Mouse (Mus musculus) heart, embryonic 13.5 days (tissue): ENCODE data around the gene Dtnb. TPM values are rescaled to one million over a fixed set of nuclear protein-coding genes. Genes with fewer than 3 reads are reported as not detected.
"Not testable (repeated sequence)": the region's sequence is repeated elsewhere in the genome, so short reads cannot be mapped to it uniquely, and the experiment has no call there.

Source experiments
- ATAC-seq: fragments of 200-750 bp; cut with Nextera tagmentation; 2 replicates; pipeline ENCODE4 v1.8.0; 2017; ENCODE audit warnings: moderate TSS enrichment; ENCODE audit not compliant: insufficient number of reproducible peaks, low FRiP score, low TSS enrichment; ENCODE audit errors: extremely low read depth
- H3K27ac ChIP-seq: fragments of 300-500 bp; sonication (generic); replicated peaks from 2 replicates; pipeline ENCODE4 v1.5.1; 2015; ENCODE audit warnings: moderate library complexity, mild to moderate bottlenecking, inconsistent platforms
- H3K27me3 ChIP-seq: fragments of 300-500 bp; sonication (generic); replicated peaks from 2 replicates; pipeline ENCODE4 v1.6.1; 2015; ENCODE audit warnings: mild to moderate bottlenecking, inconsistent platforms
- H3K36me3 ChIP-seq: fragments of 300-500 bp; sonication (generic); 2 replicates; pipeline ENCODE4 v1.6.1; 2015; ENCODE audit warnings: mild to moderate bottlenecking, inconsistent platforms
- H3K4me1 ChIP-seq: fragments of 300-500 bp; sonication (generic); 2 replicates; pipeline ENCODE4 v1.6.1; 2015; ENCODE audit warnings: inconsistent platforms
- H3K4me2 ChIP-seq: fragments of 300-500 bp; sonication (generic); 2 replicates; pipeline ENCODE4 v1.6.1; 2015; ENCODE audit warnings: inconsistent platforms, mild to moderate bottlenecking, moderate library complexity
- H3K4me3 ChIP-seq: fragments of 300-500 bp; sonication (generic); 2 replicates; pipeline ENCODE4 v1.5.1; 2015; ENCODE audit warnings: moderate library complexity, mild to moderate bottlenecking, inconsistent platforms
- H3K9ac ChIP-seq: fragments of 300-500 bp; sonication (generic); 2 replicates; pipeline ENCODE4 v1.6.1; 2015; ENCODE audit warnings: inconsistent platforms, mild to moderate bottlenecking, moderate library complexity
- H3K9me3 ChIP-seq: fragments of 300-500 bp; sonication (generic); 2 replicates; pipeline ENCODE4 v1.6.1; 2016; ENCODE audit warnings: inconsistent platforms
- WGBS: fragments of 180-500 bp; shearing (Covaris S2); methylation state at CpG from one replicate; pipeline ENCODE4 v1.1.7; 2015; ENCODE audit warnings: mixed read lengths; 5-methylcytosine and 5-hydroxymethylcytosine counted together
- polyA plus RNA-seq: library from polyadenylated mRNA; unstranded; fragments of >200 nt; fragmentation: Nextera tagmentation; extraction: Ambion mirVana; gene quantifications from 2 replicates; pipeline ENCODE4 v1.2.1, GENCODE M21; 2015

Gene Dtnb
- polyA plus RNA-seq, 1 experiment from 2014 or later, result 16.4 TPM

- WGBS, result 85% methylated on average over 7 of the region's 7 CpGs
- Histone ChIP-seq H3K36me3 (no peaks in the 10 kb centered on the region), H3K9ac (no peak overlapping the region), H3K4me1 (no peaks in the 10 kb centered on the region), H3K4me3 (no peak overlapping the region), H3K27ac (no peak overlapping the region), H3K9me3 (no peaks in the 10 kb centered on the region), H3K4me2 (no peak overlapping the region), H3K27me3 (no peaks in the 10 kb centered on the region)
- ATAC-seq, result no peak
Observed at GRCm38 (mm10) chr12:3663386-3663785, 91.2 kb downstream of the Dtnb start.

GRCm38 (mm10) chr12:3669971-3670381, 97.8 kb downstream of the Dtnb start:
- Histone ChIP-seq H3K9me3 (no peaks in the 10 kb centered on the region), H3K27me3 (no peaks in the 10 kb centered on the region), H3K9ac (no peak overlapping the region), H3K4me3 (no peak overlapping the region), H3K27ac (no peak overlapping the region), H3K4me2 (no peak overlapping the region), H3K36me3 (0 out of 2 replicates have a peak, but pooled peaks cover 6% of the 10 kb centered on the region), H3K4me1 (peaks cover 18% of the 10 kb centered on the region)
- 32% methylated on average over 5 of the region's 5 CpGs for WGBS
- no peak for ATAC-seq

GRCm38 (mm10) chr12:3671117-3671516, 98.9 kb downstream of the Dtnb start:
- ATAC-seq, result no peak
- 79% methylated on average over 4 of the region's 4 CpGs for WGBS
- Histone ChIP-seq H3K4me2 (no peak overlapping the region), H3K27ac (no peak overlapping the region), H3K27me3 (no peaks in the 10 kb centered on the region), H3K4me1 (peaks cover 18% of the 10 kb centered on the region), H3K9ac (no peak overlapping the region), H3K9me3 (no peaks in the 10 kb centered on the region), H3K4me3 (no peak overlapping the region), H3K36me3 (0 out of 2 replicates have a peak, but pooled peaks cover 6% of the 10 kb centered on the region)

GRCm38 (mm10) chr12:3672786-3673185, 100.6 kb downstream of the Dtnb start:
- H3K27ac ChIP-seq, result no peak overlapping the region
- H3K27me3 ChIP-seq, result no peaks in the 10 kb centered on the region
- no peak overlapping the region for H3K9ac ChIP-seq
- H3K4me2 ChIP-seq, result no peak overlapping the region
- H3K4me3 ChIP-seq, result no peak overlapping the region
- peaks cover 18% of the 10 kb centered on the region for H3K4me1 ChIP-seq
- no peaks in the 10 kb centered on the region for H3K9me3 ChIP-seq
- 62% methylated on average over 9 of the region's 9 CpGs for WGBS
- 0 out of 2 replicates have a peak, but pooled peaks cover 6% of the 10 kb centered on the region for H3K36me3 ChIP-seq
- no peak for ATAC-seq

GRCm38 (mm10) chr12:3673886-3674285, 101.7 kb downstream of the Dtnb start:
- Histone ChIP-seq H3K27ac (no peak overlapping the region), H3K9me3 (no peaks in the 10 kb centered on the region), H3K4me3 (no peak overlapping the region), H3K36me3 (0 out of 2 replicates have a peak, but pooled peaks cover 6% of the 10 kb centered on the region), H3K27me3 (no peaks in the 10 kb centered on the region), H3K4me2 (no peak overlapping the region), H3K9ac (no peak overlapping the region), H3K4me1 (peaks cover 18% of the 10 kb centered on the region)
- 61% methylated on average over 8 of the region's 8 CpGs for WGBS
- ATAC-seq, result no peak

- no peak overlapping the region for H3K4me3 ChIP-seq
- no peaks in the 10 kb centered on the region for H3K27me3 ChIP-seq
- H3K36me3 ChIP-seq, result no peaks in the 10 kb centered on the region
- no peak overlapping the region for H3K27ac ChIP-seq
- H3K4me1 ChIP-seq, result peaks cover 17% of the 10 kb centered on the region
- WGBS, result 77% methylated on average over 9 of the region's 9 CpGs
- no peak for ATAC-seq
- H3K4me2 ChIP-seq, result no peak overlapping the region
- H3K9ac ChIP-seq, result no peak overlapping the region
- no peaks in the 10 kb centered on the region for H3K9me3 ChIP-seq
Observed at GRCm38 (mm10) chr12:3674913-3675312, 102.7 kb downstream of the Dtnb start.

GRCm38 (mm10) chr12:3680721-3681120, 108.5 kb downstream of the Dtnb start:
- no peaks in the 10 kb centered on the region for H3K27me3 ChIP-seq
- H3K9ac ChIP-seq, result no peak overlapping the region
- H3K4me3 ChIP-seq, result no peak overlapping the region
- no peak for ATAC-seq
- no peaks in the 10 kb centered on the region for H3K4me1 ChIP-seq
- WGBS, result 84% methylated on average over 5 of the region's 5 CpGs
- H3K27ac ChIP-seq, result no peak overlapping the region
- no peaks in the 10 kb centered on the region for H3K9me3 ChIP-seq
- no peak overlapping the region for H3K4me2 ChIP-seq
- H3K36me3 ChIP-seq, result no peaks in the 10 kb centered on the region

- H3K36me3 ChIP-seq, result peaks cover 6% of the 10 kb centered on the region
- no peaks in the 10 kb centered on the region for H3K4me1 ChIP-seq
- WGBS, result 66% methylated on average over 8 of the region's 8 CpGs
- H3K27ac ChIP-seq, result no peak overlapping the region
- no peak overlapping the region for H3K4me3 ChIP-seq
- H3K4me2 ChIP-seq, result no peak overlapping the region
- no peak overlapping the region for H3K9ac ChIP-seq
- H3K9me3 ChIP-seq, result no peaks in the 10 kb centered on the region
- no peaks in the 10 kb centered on the region for H3K27me3 ChIP-seq
- no peak for ATAC-seq
Observed at GRCm38 (mm10) chr12:3683041-3683440, 110.9 kb downstream of the Dtnb start.

GRCm38 (mm10) chr12:3686419-3686940, 114.3 kb downstream of the Dtnb start:
- no peak overlapping the region for H3K9ac ChIP-seq
- no peak overlapping the region for H3K4me3 ChIP-seq
- no peaks in the 10 kb centered on the region for H3K9me3 ChIP-seq
- H3K4me2 ChIP-seq, result no peak overlapping the region
- H3K27me3 ChIP-seq, result no peaks in the 10 kb centered on the region
- no peaks in the 10 kb centered on the region for H3K4me1 ChIP-seq
- ATAC-seq, result no peak
- no peak overlapping the region for H3K27ac ChIP-seq
- WGBS, result 72% methylated on average over 7 of the region's 7 CpGs
- peaks cover 6% of the 10 kb centered on the region for H3K36me3 ChIP-seq

- not testable (repeated sequence) for H3K9ac ChIP-seq
Observed at GRCm38 (mm10) chr12:3690926-3691529, 118.8 kb downstream of the Dtnb start.

GRCm38 (mm10) chr12:3692795-3693392, 120.7 kb downstream of the Dtnb start:
- WGBS, result 72% methylated on average over 6 of the region's 6 CpGs

More at GRCm38 (mm10) chr12:3690926-3691529, 118.8 kb downstream of the Dtnb start:
- ATAC-seq, H3K4me2 ChIP-seq, H3K9me3 ChIP-seq, H3K27ac ChIP-seq, H3K36me3 ChIP-seq, H3K4me1 ChIP-seq, H3K27me3 ChIP-seq, H3K4me3 ChIP-seq: not testable (repeated sequence)
- 84% methylated on average over 17 of the region's 17 CpGs for WGBS

More at GRCm38 (mm10) chr12:3692795-3693392, 120.7 kb downstream of the Dtnb start:
- Histone ChIP-seq H3K27ac (no peak overlapping the region), H3K4me2 (no peak overlapping the region), H3K27me3 (no peaks in the 10 kb centered on the region), H3K9ac (no peak overlapping the region), H3K36me3 (no peaks in the 10 kb centered on the region), H3K4me3 (no peak overlapping the region), H3K4me1 (peaks cover 4% of the 10 kb centered on the region; the same call in 1 of the 2 replicates), H3K9me3 (no peaks in the 10 kb centered on the region)
- ATAC-seq, result no peak
